Mouse (Mus musculus) CD4-positive helper T cell, adult 2 months (primary cell): ENCODE results near the gene Rasgef1b.
A peak's percentile ranks its signal among the peaks of the same experiment; 100 is the strongest.

Source experiments
- DNase-seq: peaks from one replicate; pipeline ENCODE4 v3.0.0-alpha.2; 2012; ENCODE audit warnings: low read depth, missing footprints, low spot score

The Rasgef1b gene

DNA sequence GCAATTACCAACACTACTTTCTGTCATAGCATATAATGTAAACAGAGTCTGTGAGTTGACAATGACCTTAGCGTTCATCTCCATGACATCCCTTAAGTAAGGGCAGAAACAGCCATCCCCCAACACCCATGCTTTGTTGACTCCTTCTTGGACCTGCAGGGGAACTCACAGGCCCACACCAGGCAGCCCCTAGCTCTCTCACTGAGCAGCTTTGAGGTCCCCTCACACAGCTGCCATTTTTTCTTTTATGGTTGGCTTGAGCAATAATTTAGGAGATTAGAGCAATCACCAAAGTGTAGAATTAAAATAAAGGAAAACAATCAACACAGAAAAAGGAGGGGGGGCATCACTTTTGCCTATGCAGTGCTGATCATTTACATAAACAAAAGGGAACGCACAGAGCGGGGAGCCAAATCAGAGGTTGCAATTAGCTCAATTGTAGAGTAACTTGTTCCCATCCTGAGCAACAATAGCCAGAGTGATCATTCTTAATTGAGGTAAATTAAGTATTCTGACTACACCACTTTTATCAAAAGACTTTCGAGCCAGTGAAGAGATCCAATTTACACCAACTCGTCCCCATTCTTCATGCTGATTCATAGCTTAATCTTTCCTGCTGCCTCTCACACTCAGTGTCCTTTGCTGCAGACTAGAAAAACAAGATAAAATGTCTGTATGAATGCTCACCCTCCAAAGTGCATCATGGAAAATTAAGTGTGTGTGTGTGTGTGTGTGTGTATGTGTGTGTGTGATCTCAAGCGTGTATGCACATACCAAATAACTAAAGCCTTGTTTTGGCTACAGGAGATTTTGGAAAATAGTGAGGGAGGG, 184.0 kb downstream of the Rasgef1b start:
- no peak for DNase-seq

DNA sequence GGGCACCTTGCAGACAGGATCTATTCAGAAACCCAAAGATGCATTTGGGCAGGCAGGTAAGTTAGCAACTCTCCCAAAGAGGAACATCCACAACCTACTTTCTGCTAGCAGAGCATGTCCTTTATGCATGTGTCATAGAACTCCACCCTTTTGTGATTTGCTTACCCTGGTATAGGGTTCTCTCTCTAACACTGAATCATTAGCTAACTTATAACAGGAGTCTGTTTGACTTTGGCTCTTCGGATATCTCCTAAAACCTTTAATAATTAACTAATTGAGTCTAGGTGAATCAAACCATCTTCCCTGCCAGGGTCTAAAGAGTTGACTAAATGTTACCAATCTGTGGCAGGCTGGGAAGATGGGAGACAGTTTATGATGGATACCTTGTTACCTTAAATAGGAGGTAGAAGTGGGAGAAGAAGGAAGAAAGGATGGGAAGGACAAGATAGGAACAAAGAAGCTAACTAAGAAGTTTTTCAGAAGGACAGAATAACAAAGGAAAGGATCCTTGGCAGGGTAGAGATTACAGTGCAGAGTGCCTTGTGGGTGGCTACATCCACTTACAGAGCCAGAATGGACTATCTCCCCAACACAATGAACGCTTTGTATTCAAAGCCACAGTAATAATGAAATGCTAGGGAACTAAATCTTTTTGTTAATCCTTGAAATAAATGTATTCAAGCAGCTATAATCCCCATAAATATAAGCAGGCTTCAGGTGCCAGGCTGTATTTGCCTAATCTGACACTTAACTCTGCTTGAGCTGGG, 186.7 kb downstream of the Rasgef1b start:
- DNase-seq, result no peak

DNA sequence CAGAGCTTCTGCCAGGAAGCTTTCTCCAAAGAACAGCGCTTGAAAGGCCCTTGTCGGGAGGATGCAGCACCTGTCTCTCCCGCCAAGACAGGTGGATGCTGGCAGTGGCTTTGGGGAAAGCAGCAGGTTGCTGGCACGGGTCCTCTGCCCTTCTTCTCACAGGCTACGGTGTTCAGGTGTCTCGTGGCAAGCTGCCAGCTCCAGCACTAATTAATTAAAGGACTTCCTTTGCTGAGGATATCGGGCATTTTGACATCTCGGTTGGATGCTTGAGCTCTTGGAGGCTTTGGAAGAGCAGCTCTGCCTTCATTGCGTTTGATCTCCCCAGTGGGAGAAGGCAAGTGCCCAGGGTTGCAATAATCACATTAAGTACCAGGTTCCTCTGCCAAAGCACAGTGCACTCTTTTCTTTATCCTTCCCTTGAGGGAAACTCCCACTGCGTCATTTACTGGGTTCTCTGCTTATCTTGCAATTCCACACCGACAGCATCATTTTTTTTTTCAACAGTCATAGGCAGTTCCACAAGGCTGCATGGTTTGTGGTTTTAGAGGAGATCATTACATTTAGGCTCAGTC, 187.5 kb downstream of the Rasgef1b start:
- no peak for DNase-seq

DNA sequence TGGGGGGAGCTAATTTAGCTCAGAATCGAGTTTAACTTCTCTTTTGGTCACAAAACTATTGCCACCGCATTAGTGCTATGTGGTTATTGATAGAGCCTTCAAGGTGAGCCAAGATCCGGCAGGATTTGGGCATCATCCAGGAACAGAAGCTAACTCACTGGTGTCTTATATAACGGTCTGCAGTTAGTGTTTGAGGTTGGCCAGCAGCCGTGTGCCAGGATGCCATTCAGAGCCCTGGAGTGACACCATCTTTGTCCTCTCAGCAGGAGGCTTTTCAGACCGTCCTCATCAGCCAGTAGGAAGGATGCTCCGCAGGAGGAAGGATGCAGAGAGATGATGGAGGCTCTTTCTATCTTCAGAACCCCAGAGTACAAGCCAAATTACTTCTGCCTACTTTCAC, 195.4 kb downstream of the Rasgef1b start:
- no peak for DNase-seq

DNA sequence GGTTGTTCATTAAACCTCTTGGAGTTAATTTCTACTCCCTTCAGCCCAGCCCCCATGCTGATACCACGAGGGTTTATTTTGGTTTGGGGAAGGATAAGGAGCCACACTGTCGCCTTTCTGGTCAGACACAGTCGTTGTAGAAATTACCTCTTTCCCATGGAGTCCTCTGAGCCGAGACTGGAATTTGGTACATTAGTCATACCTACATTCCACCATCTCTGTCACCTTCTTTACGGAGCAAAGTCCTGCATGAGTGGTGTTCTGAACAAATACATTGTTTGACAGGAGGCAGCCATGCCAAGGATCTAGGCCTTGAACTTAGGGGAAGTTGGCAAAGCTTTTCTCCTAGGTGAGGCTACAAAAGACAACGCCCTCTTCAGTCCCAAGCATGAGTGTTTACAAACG, 202.1 kb downstream of the Rasgef1b start:
- DNase-seq, result no peak

DNA sequence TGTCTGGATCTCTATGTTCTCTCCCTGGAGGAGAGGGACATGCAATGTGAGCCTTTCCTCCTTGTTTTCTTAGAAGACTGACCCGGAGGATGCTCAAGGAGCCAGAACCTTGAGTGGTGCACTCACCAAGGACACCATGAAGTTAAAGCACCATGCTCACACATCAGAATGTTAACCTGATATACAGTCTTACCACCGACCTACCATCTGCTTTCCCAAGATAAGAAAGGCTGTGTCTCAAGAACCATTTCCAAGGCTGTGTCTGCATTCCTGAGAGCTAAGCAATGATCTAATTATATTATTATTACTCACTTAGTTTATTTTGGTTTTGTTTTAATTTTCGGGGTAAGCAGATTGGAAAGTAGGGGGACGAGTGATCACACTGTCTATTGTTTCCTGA, 203.2 kb downstream of the Rasgef1b start:
- no peak for DNase-seq

DNA sequence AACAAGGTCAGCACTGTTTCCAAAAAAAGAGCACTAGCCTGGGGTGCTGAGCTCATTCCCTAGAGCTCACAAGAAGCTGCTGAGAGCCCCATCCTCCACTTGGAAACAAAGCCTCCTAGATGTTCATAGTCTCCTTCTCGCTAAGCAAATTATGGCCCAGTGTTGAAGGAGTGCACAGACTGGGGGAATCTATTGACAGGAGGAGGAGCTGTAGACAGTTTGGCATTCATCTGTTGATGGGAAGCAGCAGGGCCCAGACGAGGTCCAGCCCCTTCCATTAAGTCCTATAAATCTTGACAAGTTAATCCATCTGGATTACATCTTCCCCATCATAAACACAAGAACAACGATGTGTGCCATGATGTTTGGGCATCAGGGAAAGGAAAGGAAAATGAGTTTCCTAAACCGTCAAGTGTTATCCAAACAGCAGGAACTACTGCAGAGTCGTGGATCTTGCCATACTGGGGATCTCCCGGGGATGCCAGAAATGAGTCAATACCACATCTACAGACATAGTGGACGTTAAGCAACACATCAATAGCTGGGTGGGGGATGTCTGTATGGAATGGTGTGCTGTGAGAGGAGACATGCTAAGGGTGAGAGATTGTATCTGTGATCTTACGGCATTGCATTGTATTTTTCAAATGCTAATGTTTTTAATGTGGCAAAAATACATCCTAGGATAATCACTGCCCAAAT, 206.1 kb downstream of the Rasgef1b start:
- DNase-seq, result no peak

DNA sequence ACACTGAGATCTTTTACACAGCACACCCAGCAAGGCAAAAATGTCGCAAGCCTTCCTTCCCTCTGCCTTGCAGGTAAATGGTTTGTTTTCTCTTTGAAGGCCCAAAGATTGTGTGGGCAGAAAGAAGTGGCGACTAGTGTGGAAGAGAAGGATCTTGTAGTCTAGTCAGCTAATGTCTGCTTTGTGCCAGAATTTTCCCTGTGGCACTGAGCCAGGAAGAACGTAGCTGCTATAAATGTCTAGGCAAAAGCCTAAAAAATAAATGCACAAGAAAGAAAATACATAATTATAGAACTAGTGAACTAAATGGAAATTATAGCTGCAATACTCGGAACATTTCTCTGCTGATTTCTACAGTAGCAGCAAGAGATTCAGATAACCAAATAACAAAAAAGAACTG, 207.5 kb downstream of the Rasgef1b start:
- DNase-seq, result no peak

DNA sequence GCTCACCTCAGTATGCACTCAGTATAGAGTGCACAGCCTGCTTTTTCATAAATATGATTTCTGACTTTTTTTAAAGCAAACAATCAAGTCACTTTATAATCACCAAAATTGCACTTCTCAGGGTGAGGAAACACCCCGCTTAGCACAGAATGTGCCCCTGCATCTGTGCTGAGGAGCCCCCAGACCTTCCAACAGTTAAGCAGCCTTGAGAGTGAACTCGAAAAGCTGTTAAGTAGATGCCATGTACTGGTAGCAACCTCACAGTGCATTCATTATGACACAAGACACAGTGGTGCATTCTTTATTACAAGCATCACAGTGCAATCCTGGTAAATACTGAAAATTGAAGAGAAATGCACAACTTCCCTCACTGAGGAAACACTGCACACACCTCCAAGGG, 209.3 kb downstream of the Rasgef1b start:
- no peak for DNase-seq

DNA sequence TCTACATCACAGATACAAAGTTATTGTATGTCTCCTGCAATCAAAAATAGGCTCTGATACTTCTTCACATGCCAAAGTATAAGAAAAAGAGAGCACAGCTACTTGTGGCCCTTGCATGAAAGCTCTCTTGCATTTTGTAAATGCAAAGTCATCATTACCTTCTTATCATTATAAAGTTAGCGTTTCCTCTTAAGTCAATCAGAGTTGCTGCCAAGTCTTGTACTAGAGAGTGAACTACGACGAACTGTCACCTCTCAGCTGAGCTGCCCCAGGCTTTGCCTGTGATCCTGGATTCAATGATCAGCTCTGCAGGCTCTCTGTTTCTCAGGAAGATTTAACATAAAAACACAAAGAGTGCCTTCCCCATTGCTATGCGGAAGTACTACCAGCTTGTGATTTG, 209.8 kb downstream of the Rasgef1b start:
- no peak for DNase-seq

DNA sequence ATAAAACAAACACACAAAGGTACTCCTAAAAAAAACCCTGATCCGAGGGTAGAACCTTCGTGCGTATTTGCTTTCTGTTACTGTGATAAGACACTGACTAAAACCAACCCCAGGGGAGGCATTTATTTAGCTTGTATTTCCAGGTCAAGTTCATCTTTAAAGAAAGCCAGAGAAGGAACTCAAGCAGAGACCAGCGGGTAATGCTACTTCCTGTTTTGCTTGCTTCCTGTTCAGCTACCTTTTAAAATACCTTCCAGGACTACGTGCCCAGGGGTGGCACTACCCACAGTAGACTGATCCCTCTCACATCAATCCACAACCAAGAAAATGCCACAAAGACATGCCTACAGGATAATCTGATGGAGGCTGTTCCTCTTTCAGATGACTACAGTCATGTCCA, 212.7 kb downstream of the Rasgef1b start:
- DNase-seq, result no peak

DNA sequence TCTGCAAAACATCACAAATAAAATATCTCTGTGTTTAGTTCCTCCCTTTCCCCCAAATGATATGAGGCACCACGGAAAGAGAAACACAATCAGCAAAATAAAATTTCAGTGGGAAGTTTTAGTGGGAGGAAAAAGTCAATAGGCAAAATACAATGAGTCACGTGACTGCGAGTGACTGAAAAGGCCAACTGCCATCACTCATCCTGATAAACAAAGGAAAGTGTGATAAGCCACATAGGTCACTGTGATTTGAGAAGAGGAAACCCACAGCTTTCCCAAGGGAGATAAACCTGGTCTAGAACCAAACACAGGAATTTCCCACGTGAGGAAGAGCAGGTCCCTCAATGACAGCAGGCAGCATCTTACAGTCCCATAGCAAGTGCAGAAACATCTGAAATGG, 213.1 kb downstream of the Rasgef1b start:
- DNase-seq, result no peak

DNA sequence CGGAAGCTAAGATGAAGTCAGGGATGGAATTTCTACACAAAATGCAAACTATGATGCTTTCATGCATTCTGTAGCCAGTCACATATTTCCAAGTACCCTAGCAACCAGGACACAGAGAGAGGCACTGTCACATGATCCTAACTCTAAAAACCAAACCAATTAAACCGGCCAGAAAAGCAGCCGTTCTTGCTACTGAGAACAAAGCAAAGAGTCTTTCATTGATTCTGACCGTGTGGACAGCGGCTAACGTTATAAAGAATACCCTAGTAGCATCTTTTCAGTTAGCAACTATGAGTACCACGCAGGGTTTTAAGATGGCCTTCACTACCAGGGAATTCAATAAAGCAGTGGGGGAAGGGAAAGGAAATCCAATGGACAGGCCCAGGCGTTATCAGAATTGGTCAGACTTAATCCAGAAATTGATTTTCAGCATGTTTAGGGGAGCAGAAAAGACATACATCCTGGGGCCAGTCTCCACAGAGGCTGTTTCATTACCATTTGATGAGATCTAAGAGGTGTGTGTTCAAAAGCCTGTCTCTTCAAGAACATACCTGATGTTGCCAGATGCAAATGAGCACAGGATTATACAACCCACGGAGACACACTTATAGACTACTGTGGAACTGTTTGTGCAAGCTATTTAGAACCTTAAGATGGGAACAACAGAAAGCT, 215.5 kb downstream of the Rasgef1b start:
- DNase-seq, result no peak

DNA sequence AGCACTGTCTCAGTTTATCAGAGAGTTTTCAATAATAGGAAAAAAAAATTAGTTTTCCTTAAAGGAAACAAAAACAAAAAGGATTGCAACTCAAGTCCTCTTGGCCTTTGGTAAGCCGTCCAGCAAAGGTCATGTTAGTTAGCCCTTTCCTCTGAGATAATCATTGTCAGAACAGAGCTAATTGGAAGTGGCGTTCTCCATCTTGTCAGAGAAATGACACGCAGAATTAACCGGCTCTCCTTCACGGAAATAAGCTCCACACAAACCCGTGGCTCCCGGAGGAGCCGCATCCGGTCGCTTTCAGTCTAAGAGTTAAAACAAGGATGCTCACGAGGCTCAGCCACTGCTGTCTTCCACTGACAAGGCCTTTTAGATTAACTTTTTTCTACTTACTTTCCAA, 217.8 kb downstream of the Rasgef1b start:
- no peak for DNase-seq

DNA sequence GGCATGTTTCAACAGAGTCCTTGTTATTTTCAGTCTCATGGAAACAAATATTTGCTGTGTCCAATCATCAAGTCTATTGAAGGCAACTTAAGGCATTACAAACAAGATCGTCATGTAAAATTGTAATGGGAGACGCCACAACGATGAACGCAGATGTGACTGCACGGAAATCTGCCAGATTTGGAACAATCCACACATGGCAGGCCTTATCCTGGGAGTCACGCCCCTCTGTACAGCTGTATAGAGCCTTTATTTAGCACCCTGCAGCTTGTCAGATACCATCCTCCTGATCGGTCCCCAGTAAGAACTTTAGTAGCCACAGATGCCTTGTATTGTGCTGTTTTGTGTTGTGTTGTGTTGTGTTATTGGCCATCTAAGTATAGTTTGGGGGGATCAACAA, 222.8 kb downstream of the Rasgef1b start:
- DNase-seq, result no peak

DNA sequence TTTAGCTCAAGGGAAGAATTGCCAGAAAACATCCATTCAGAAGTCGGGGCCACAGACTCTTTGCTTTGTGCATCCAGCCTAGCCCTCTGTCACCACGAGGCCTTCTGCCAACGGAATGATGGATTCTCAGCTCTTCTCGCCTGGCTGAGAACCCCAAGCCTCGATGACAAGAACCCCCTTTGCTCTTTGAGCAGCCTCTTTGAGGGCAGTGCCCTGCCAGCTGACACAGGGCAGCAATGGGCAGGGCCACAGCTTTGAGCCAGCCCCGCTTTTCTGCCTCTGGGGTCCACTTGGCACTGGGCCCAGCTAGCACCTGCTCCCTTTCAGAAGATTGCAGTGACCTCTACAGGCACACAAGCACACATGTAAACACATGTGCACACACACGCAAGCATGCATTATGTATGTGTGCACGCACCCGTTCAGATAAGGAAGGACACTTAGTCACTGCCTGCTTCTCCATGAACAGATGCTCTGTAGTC, 224.5 kb downstream of the Rasgef1b start:
- DNase-seq, result no peak

DNA sequence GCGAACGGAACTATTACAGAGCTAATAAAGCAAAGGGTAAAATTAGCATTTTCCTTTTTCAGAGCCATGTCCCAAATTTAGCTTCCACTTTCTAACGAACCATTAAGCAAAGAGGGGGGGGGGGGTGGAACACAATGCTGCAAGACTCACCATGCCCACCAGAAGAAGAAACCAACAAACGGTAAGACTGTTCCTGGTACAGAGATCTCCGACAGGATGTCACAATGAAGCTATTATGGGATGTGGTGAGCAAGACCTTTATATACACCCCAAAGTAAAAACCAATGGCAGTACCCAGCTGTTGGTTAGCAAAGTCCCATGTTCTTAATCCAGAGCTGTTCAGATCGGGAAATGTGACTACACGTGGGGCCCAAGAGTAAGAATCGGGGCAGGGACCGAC, 226.2 kb downstream of the Rasgef1b start:
- DNase-seq, result no peak

DNA sequence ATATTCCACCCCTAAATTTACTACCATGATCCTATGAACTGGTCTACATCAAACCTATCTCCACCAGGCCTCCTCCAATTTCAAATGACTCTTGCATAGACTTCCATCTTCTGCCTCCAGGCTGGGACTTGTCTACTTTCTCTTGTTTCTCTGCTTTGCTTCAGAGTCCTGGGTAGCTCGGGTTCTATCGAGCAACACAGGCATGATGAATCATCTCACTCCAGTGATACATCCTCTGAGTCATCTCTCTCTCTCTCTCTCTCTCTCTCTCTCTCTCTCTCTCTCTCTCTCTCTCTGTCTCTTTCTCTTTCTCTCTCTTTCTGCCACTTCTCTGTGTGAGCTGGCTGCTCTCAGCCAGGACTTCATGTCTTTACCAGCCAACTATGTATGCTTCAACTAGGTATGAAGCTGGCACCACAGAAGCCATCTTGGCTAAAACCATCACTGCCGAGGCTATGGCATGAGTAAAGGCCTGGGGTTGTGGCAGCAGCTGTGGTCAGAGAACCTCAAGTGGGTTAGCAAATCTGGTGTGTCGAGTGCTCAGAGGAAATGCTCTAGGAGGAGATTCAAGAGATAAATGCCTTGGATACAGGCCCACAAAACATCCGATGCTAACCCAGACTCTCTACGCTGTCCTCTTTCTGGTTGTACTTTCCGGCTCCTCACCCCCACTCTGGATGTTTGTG, 229.3 kb downstream of the Rasgef1b start:
- DNase-seq, result peak; percentile 85

DNA sequence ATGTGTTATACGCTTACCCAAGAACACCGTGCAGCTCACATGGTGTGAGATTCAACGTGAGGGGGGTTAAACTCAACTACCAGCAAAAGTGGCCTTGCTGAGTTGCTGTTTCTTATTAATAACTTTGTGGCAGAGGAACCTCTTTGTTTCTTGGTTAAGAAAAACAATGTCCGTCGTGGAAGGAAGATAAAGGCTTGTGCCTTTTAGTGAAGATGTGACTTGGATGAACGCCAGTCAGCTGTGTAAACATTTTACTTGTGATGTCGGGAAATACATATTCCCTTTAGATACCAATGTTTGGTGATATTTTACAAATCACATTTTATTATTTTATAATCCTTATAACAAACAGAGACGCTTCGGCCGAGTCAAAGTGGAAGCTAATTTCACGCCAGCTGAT, 231.0 kb downstream of the Rasgef1b start:
- DNase-seq, result no peak

DNA sequence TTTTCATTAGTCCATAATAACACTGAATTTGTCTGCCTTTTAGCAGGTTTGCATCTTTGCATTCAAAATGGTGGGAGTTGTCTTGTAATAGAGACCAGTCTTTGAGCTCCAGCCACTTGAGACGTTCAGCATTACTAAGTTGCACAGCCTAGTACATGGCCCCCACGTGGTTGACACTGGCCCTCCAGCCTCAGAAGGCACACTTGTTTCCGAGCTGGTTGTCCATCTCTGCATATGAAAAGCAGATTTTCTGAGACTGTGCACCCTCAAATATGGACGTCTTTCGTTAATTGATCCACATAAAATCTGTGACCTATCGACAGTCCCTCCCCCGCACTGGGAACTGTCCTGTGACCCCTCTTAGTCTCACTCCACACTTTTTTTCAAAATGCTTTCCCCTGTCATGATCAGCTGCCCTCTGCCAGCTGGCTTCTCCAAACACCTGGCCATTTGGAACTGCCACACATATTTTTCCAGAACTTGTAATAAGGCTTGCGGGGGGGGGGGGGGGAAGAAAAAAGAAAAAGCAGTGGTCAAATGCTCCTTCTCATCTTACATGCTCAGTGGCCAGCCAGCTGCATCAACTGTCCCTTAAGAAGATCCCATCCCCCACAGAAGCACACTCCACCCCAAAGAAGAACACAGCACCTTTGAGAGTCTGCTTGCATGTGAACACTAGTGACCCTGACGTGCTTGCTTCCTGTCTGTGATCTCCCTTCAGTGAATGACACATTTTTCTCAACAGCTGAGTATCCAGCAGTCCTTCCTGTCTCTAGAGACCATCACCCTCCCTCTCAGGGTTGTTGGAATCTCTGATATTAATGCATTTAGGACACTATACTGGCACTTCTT, 231.7 kb downstream of the Rasgef1b start:
- DNase-seq, result no peak
